Comparison of ENCODE assay signal across 11 mouse cellular contexts in the genomic region with DNA sequence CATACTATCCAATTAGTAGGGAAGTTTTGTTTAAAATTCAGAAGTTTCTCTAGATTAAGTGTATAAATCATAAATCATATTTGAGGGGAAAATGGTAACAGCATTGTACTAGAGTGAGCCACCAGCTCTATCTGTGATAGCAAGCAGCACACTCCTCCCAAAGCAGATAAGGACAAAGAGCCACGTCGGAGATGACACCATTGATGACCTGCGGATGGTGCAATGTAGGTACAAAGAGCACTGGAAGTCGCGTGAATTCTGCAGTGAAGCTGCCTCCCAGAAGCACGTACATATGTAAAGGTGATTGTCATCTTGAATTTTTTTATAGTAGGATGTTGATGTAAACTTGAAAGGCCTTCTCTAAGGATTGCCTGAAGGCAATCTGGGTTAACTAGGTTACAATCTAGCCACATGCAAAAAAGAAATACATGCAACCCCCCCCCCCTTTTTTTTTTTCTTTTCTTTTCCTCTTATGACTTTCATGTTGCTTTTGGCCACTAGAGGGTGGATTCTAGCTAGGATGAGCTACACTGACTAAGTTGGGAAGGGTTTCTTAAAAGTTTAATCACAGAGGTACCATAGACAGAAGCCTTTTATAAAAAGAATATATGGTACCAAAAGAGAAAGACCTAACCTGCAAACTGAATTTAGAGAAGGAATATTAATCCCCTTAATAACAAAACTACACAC.
DNase-seq lines count a peak whose midpoint lies in the region; ATAC-seq and TF ChIP-seq lines count a peak whose summit lies in the region.
"Had no signal": no experiment of that assay in that cellular context is flagged by ENCODE, and none has a peak within 500 bp of the region (broad histone marks: within the 10 kb centered on the region; RNA-seq: fewer than 3 reads in every experiment).

No protein-coding gene starts in this region.

- no peak overlapping the region for H3K9ac ChIP-seq in hindbrain, embryonic 14.5 days
- no peak overlapping the region for H3K9ac ChIP-seq in hindbrain, embryonic 12.5 days
- no peak overlapping the region for H3K9ac ChIP-seq in stomach, postnatal 0 days (ENCODE audit: low read length)

- no peak for ATAC-seq in hindbrain, embryonic 14.5 days (ENCODE audit: low FRiP score)
- ATAC-seq in hindbrain, embryonic 12.5 days (ENCODE audit: low FRiP score), result no peak
- no peak for ATAC-seq in stomach, postnatal 0 days (ENCODE audit: low FRiP score, low TSS enrichment)

- peak; percentile 54 for TF ChIP-seq CTCF in stomach, postnatal 0 days (IDR thresholded peaks at IDR 0.05; ENCODE audit: low read depth)

- peak; percentile 64 for DNase-seq in hindbrain, embryonic 14.5 days (ENCODE audit: low spot score)
- peak; percentile 20 for DNase-seq in lung, postnatal 36 days
- no peak for DNase-seq in lung, adult 18-20 months
- DNase-seq in ZHBTc4 (ENCODE audit: low read depth, low spot score), result peak; percentile 18
- DNase-seq in stomach, postnatal 0 days (ENCODE audit: low spot score), result no peak
- DNase-seq in adrenal gland, postnatal 25 days, result no peak
- DNase-seq: cerebellum, postnatal 36 days; gastrocnemius, postnatal 10 days; kidney, adult 11 months; left cerebral cortex, postnatal 4 days had no signal

- H3K27me3 ChIP-seq in hindbrain, embryonic 14.5 days (ENCODE audit: control insufficient read depth, insufficient read depth, low read length), result no peaks in the 10 kb centered on the region
- H3K27me3 ChIP-seq in hindbrain, embryonic 12.5 days, result no peaks in the 10 kb centered on the region
- no peaks in the 10 kb centered on the region for H3K27me3 ChIP-seq in stomach, postnatal 0 days (ENCODE audit: control insufficient read depth, insufficient read depth, low read length)

- H3K27ac ChIP-seq in hindbrain, embryonic 14.5 days, result no peak overlapping the region
- no peak overlapping the region for H3K27ac ChIP-seq in hindbrain, embryonic 12.5 days
- H3K27ac ChIP-seq in stomach, postnatal 0 days (replicated peaks), result no peak overlapping the region

- no peak for TF ChIP-seq EP300 in stomach, postnatal 0 days (optimal IDR thresholded peaks at IDR 0.05)

- no peak overlapping the region for H3K4me3 ChIP-seq in hindbrain, embryonic 14.5 days (replicated peaks; ENCODE audit: low read length)
- no peak overlapping the region for H3K4me3 ChIP-seq in hindbrain, embryonic 12.5 days
- H3K4me3 ChIP-seq in stomach, postnatal 0 days (ENCODE audit: low read depth, low read length), result no peak overlapping the region

- 83% methylated on average over 6 of the region's 6 CpGs for WGBS in hindbrain, embryonic 14.5 days
- 81% methylated on average over 6 of the region's 6 CpGs for WGBS in hindbrain, embryonic 12.5 days
- 77% methylated on average over 6 of the region's 6 CpGs for WGBS in stomach, postnatal 0 days

- no peaks in the 10 kb centered on the region for H3K9me3 ChIP-seq in hindbrain, embryonic 14.5 days (ENCODE audit: control insufficient read depth, low read length)
- H3K9me3 ChIP-seq in hindbrain, embryonic 12.5 days (replicated peaks), result no peaks in the 10 kb centered on the region
- no peaks in the 10 kb centered on the region for H3K9me3 ChIP-seq in stomach, postnatal 0 days (ENCODE audit: control insufficient read depth, low read length)

- H3K4me2 ChIP-seq in hindbrain, embryonic 14.5 days (replicated peaks), result no peak overlapping the region
- no peak overlapping the region for H3K4me2 ChIP-seq in hindbrain, embryonic 12.5 days (replicated peaks)
- H3K4me2 ChIP-seq in stomach, postnatal 0 days (replicated peaks; ENCODE audit: low read depth), result no peak overlapping the region

- peaks cover 11% of the 10 kb centered on the region for H3K36me3 ChIP-seq in hindbrain, embryonic 14.5 days (replicated peaks; ENCODE audit: control insufficient read depth, insufficient read depth)
- no peaks in the 10 kb centered on the region for H3K36me3 ChIP-seq in hindbrain, embryonic 12.5 days
- no peaks in the 10 kb centered on the region for H3K36me3 ChIP-seq in stomach, postnatal 0 days (ENCODE audit: control insufficient read depth, insufficient read depth, low read length)

- H3K4me1 ChIP-seq in hindbrain, embryonic 14.5 days (replicated peaks; ENCODE audit: control insufficient read depth, insufficient read depth, low read length), result no peaks in the 10 kb centered on the region
- no peaks in the 10 kb centered on the region for H3K4me1 ChIP-seq in hindbrain, embryonic 12.5 days
- H3K4me1 ChIP-seq in stomach, postnatal 0 days (replicated peaks; ENCODE audit: control insufficient read depth, insufficient read depth), result no peaks in the 10 kb centered on the region

Comparison
In these comparisons a context has a peak if more than half of its experiments do, and no peak if none do; other contexts are left out.
1. DNase-seq: peak in hindbrain, embryonic 14.5 days (single experiment), lung, postnatal 36 days (single experiment) and ZHBTc4 (single experiment); none in lung, adult 18-20 months (0 of 2), stomach, postnatal 0 days (single experiment) and adrenal gland, postnatal 25 days (single experiment).